In genomic region chr1:75613206-75613605, GRCm38 (mm10) we compare ENCODE assay signal across 22 mouse cellular contexts.
DNase-seq lines count a peak whose midpoint lies in the region; ATAC-seq and TF ChIP-seq lines count a peak whose summit lies in the region.
"Had no signal": no experiment of that assay in that cellular context is flagged by ENCODE, and none has a peak within 500 bp of the region (broad histone marks: within the 10 kb centered on the region; RNA-seq: fewer than 3 reads in every experiment).

No protein-coding gene starts in this region.

- no peak overlapping the region for H3K4me3 ChIP-seq in forebrain, embryonic 10.5 days
- no peak overlapping the region for H3K4me3 ChIP-seq in forebrain, embryonic 16.5 days (replicated peaks; ENCODE audit: low read length)
- no peak overlapping the region for H3K4me3 ChIP-seq in midbrain, embryonic 10.5 days
- H3K4me3 ChIP-seq in midbrain, postnatal 0 days (ENCODE audit: low read depth, low read length): no peak overlapping the region
- no peak overlapping the region for H3K4me3 ChIP-seq in embryonic facial prominence, embryonic 14.5 days (ENCODE audit: low read depth, low read length)
- no peak overlapping the region for H3K4me3 ChIP-seq in kidney, embryonic 15.5 days (replicated peaks)
- H3K4me3 ChIP-seq: embryonic facial prominence, embryonic 15.5 days; heart, embryonic 12.5 days; heart, embryonic 15.5 days; hindbrain, embryonic 15.5 days had no signal

- peaks cover 43% of the 10 kb centered on the region for H3K4me1 ChIP-seq in forebrain, embryonic 10.5 days
- peaks cover 12% of the 10 kb centered on the region for H3K4me1 ChIP-seq in forebrain, embryonic 16.5 days (replicated peaks; ENCODE audit: control insufficient read depth, insufficient read depth, low read length)
- H3K4me1 ChIP-seq in midbrain, embryonic 10.5 days: peaks cover 39% of the 10 kb centered on the region
- H3K4me1 ChIP-seq in midbrain, postnatal 0 days (ENCODE audit: insufficient read depth, low read length): no peaks in the 10 kb centered on the region
- peaks cover 29% of the 10 kb centered on the region for H3K4me1 ChIP-seq in embryonic facial prominence, embryonic 14.5 days (ENCODE audit: control insufficient read depth, insufficient read depth, low read length)
- H3K4me1 ChIP-seq in kidney, embryonic 15.5 days: no peaks in the 10 kb centered on the region
- H3K4me1 ChIP-seq: heart, embryonic 12.5 days had no signal

- H3K27me3 ChIP-seq in forebrain, embryonic 10.5 days (ENCODE audit: poor library complexity, severe bottlenecking): no peaks in the 10 kb centered on the region
- no peaks in the 10 kb centered on the region for H3K27me3 ChIP-seq in forebrain, embryonic 16.5 days (replicated peaks; ENCODE audit: control insufficient read depth, insufficient read depth, low read length)
- H3K27me3 ChIP-seq in midbrain, embryonic 10.5 days (ENCODE audit: low read depth, poor library complexity, severe bottlenecking): peaks cover 13% of the 10 kb centered on the region; the same call in 1 of the 2 replicates
- no peaks in the 10 kb centered on the region for H3K27me3 ChIP-seq in midbrain, postnatal 0 days (ENCODE audit: insufficient read depth, low read length)
- H3K27me3 ChIP-seq in embryonic facial prominence, embryonic 14.5 days (replicated peaks; ENCODE audit: control insufficient read depth, insufficient read depth, low read length): no peaks in the 10 kb centered on the region
- H3K27me3 ChIP-seq in kidney, embryonic 15.5 days: no peaks in the 10 kb centered on the region
- H3K27me3 ChIP-seq: embryonic facial prominence, embryonic 15.5 days; heart, embryonic 12.5 days; heart, embryonic 15.5 days; hindbrain, embryonic 15.5 days had no signal

- WGBS in forebrain, embryonic 10.5 days: 68% methylated on average over 2 of the region's 2 CpGs
- WGBS in forebrain, embryonic 16.5 days: 69% methylated on average over 2 of the region's 2 CpGs
- 67% methylated on average over 2 of the region's 2 CpGs for WGBS in midbrain, embryonic 10.5 days
- 64% methylated on average over 2 of the region's 2 CpGs for WGBS in midbrain, postnatal 0 days
- 68% methylated on average over 2 of the region's 2 CpGs for WGBS in embryonic facial prominence, embryonic 14.5 days
- WGBS in kidney, embryonic 15.5 days: 68% methylated on average over 2 of the region's 2 CpGs

- H3K4me2 ChIP-seq in forebrain, embryonic 16.5 days (ENCODE audit: low read length): no peak overlapping the region
- H3K4me2 ChIP-seq in midbrain, postnatal 0 days (ENCODE audit: low read depth, low read length, poor library complexity, severe bottlenecking): no peak overlapping the region
- no peak overlapping the region for H3K4me2 ChIP-seq in embryonic facial prominence, embryonic 14.5 days (ENCODE audit: low read depth, low read length)
- H3K4me2 ChIP-seq in kidney, embryonic 15.5 days: no peak overlapping the region
- H3K4me2 ChIP-seq: embryonic facial prominence, embryonic 15.5 days; heart, embryonic 12.5 days; heart, embryonic 15.5 days; hindbrain, embryonic 15.5 days had no signal

- no peak for ATAC-seq in forebrain, embryonic 16.5 days
- ATAC-seq in midbrain, postnatal 0 days (ENCODE audit: low FRiP score): no peak
- no peak for ATAC-seq in embryonic facial prominence, embryonic 14.5 days (ENCODE audit: low read depth)
- no peak for ATAC-seq in kidney, embryonic 15.5 days (replicated peaks; ENCODE audit: low FRiP score)
- ATAC-seq: forebrain, embryonic 14.5 days; intestine, postnatal 0 days had no signal

- no peaks in the 10 kb centered on the region for H3K36me3 ChIP-seq in forebrain, embryonic 10.5 days (replicated peaks)
- no peaks in the 10 kb centered on the region for H3K36me3 ChIP-seq in forebrain, embryonic 16.5 days (ENCODE audit: control insufficient read depth, insufficient read depth)
- no peaks in the 10 kb centered on the region for H3K36me3 ChIP-seq in midbrain, embryonic 10.5 days
- no peaks in the 10 kb centered on the region for H3K36me3 ChIP-seq in midbrain, postnatal 0 days (ENCODE audit: insufficient read depth, low read length)
- H3K36me3 ChIP-seq in embryonic facial prominence, embryonic 14.5 days (ENCODE audit: control insufficient read depth, insufficient read depth, low read length): no peaks in the 10 kb centered on the region
- no peaks in the 10 kb centered on the region for H3K36me3 ChIP-seq in kidney, embryonic 15.5 days
- H3K36me3 ChIP-seq: embryonic facial prominence, embryonic 15.5 days; heart, embryonic 12.5 days; heart, embryonic 15.5 days; hindbrain, embryonic 15.5 days had no signal

- no peak for TF ChIP-seq CTCF in midbrain, postnatal 0 days (IDR thresholded peaks at IDR 0.05)

- no peaks in the 10 kb centered on the region for H3K9me3 ChIP-seq in forebrain, embryonic 10.5 days
- H3K9me3 ChIP-seq in forebrain, embryonic 16.5 days (ENCODE audit: control insufficient read depth, low read length): no peaks in the 10 kb centered on the region
- H3K9me3 ChIP-seq in midbrain, embryonic 10.5 days (replicated peaks): no peaks in the 10 kb centered on the region
- no peaks in the 10 kb centered on the region for H3K9me3 ChIP-seq in midbrain, postnatal 0 days (ENCODE audit: low read length)
- no peaks in the 10 kb centered on the region for H3K9me3 ChIP-seq in embryonic facial prominence, embryonic 14.5 days (ENCODE audit: control insufficient read depth, low read length)
- no peaks in the 10 kb centered on the region for H3K9me3 ChIP-seq in kidney, embryonic 15.5 days (replicated peaks)
- H3K9me3 ChIP-seq: embryonic facial prominence, embryonic 15.5 days; heart, embryonic 15.5 days; hindbrain, embryonic 15.5 days had no signal

- no peak for DNase-seq in forebrain, embryonic 10.5 days (ENCODE audit: extremely low spot score, low spot score)
- no peak for DNase-seq in midbrain, embryonic 10.5 days (ENCODE audit: low spot score)
- no peak for DNase-seq in midbrain, postnatal 0 days (ENCODE audit: low spot score)
- peak; percentile 75 for DNase-seq in embryonic facial prominence, embryonic 14.5 days (ENCODE audit: low spot score)
- no peak for DNase-seq in cerebellum, adult 11 months
- DNase-seq in right cerebral cortex, postnatal 4 days: no peak
- DNase-seq: adrenal gland, postnatal 14 days; cerebellum, adult 11-12 months; cerebellum, adult 8-10 months; cerebellum, postnatal 14 days; gastrocnemius, postnatal 25 days; heart, adult 18-20 months; heart, postnatal 10 days; heart, postnatal 36 days had no signal

- H3K27ac ChIP-seq in forebrain, embryonic 10.5 days: peak overlapping the region; percentile 51
- no peak overlapping the region for H3K27ac ChIP-seq in forebrain, embryonic 16.5 days (ENCODE audit: low read length)
- peak overlapping the region; percentile 63 for H3K27ac ChIP-seq in midbrain, embryonic 10.5 days (replicated peaks)
- H3K27ac ChIP-seq in midbrain, postnatal 0 days (ENCODE audit: low read depth, low read length): no peak overlapping the region
- H3K27ac ChIP-seq in embryonic facial prominence, embryonic 14.5 days (replicated peaks; ENCODE audit: low read depth, low read length): no peak overlapping the region
- H3K27ac ChIP-seq in kidney, embryonic 15.5 days: no peak overlapping the region
- H3K27ac ChIP-seq: embryonic facial prominence, embryonic 15.5 days; heart, embryonic 15.5 days; hindbrain, embryonic 15.5 days had no signal

- no peak overlapping the region for H3K9ac ChIP-seq in forebrain, embryonic 16.5 days (replicated peaks; ENCODE audit: low read depth, low read length)
- H3K9ac ChIP-seq in midbrain, postnatal 0 days (replicated peaks; ENCODE audit: low read length, poor library complexity, severe bottlenecking): no peak overlapping the region
- H3K9ac ChIP-seq in embryonic facial prominence, embryonic 14.5 days (ENCODE audit: low read depth, low read length): no peak overlapping the region
- no peak overlapping the region for H3K9ac ChIP-seq in kidney, embryonic 15.5 days
- H3K9ac ChIP-seq: embryonic facial prominence, embryonic 15.5 days; heart, embryonic 12.5 days; heart, embryonic 15.5 days; hindbrain, embryonic 15.5 days had no signal

Comparison
In these comparisons a context has a peak if more than half of its experiments do, and no peak if none do; other contexts are left out.
1. H3K27ac ChIP-seq: peak in forebrain, embryonic 10.5 days (single experiment) and midbrain, embryonic 10.5 days (single experiment); none in forebrain, embryonic 16.5 days (single experiment), midbrain, postnatal 0 days (single experiment), embryonic facial prominence, embryonic 14.5 days (single experiment) and kidney, embryonic 15.5 days (single experiment).